Mouse (Mus musculus) kidney, adult 8-10 months (tissue): ENCODE measurements around the gene Hbb-bs.
"Not testable (repeated sequence)": the region's sequence is repeated elsewhere in the genome, so short reads cannot be mapped to it uniquely, and the experiment has no call there.

ENCODE experiments used
- DNase-seq, 2 experiments: peaks; one replicate each; pipeline ENCODE4 v3.0.0; 2022

The Hbb-bs gene

DNA sequence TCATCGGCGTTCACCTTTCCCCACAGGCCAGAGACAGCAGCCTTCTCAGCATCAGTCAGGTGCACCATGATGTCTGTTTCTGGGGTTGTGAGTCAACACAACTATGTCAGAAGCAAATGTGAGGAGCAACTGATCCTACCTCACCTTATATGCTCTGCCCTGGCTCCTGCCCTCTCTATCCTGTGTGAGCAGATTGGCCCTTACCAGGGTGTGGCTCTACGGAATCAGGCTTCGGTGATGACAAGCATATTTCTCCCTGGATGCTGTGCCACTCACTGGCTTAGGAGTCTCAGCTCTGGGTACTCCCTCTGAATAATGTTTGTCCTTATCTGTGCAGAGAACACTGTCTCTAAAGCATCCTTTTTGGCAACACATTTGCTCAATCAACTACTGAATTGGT lies at the start of gene Hbb-bs:
Gene Hbb-bs (minus strand): TSS at position 289 of the 400 bp plus-strand sequence.
- DNase-seq = no peak

- no peak for DNase-seq
These were observed 49.2 kb upstream of the Hbb-bs start for GRCm38 (mm10) chr7:103877093-103877492.

- no peak for DNase-seq
These were observed 46.6 kb upstream of the Hbb-bs start for GRCm38 (mm10) chr7:103874451-103874850.

- DNase-seq = no peak
These were observed 45.2 kb upstream of the Hbb-bs start for GRCm38 (mm10) chr7:103873064-103873463.

GRCm38 (mm10) chr7:103870667-103871066 lies 42.8 kb upstream of the Hbb-bs start:
- DNase-seq = no peak

DNA sequence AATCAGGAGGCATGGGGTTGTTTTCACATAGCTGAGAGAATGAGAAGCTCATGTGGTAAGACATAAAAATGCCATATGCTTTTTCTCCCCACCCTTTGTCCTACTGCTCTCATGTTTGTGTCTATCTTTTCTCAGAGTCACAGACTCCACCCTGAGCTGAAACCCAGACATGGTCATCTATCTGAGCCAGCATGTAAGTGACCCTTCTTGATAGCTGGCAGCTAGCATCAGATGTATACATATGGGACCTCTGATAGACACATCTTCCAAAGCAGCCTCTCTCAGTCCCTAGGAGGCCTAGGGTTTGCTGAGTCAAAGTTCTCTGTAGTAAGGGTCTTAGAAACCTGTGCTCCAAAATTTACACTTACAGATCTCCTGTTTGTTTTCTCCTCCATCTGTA lies 37.8 kb upstream of the Hbb-bs start:
- no peak for DNase-seq

GRCm38 (mm10) chr7:103861531-103861930 lies 33.6 kb upstream of the Hbb-bs start:
- DNase-seq = no peak

DNA sequence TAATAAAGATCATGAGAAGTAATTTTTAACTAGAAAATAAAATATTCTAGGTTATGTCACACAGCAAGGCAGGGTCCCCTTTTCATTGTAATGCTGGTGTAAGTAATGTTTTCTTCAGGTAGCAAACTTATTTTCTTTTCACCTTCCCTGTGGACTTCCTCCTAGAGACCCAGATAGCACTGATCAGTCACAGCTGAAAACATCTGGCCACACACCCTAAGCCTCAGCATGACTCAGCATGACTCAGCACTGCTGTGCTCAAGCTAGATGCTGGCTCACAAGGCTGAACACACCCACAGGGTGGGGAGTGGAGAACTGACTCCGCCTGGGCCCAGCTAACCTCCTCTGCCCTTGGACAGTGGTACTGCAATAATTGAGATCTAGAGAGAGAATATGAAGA lies 33.0 kb upstream of the Hbb-bs start:
- no peak for DNase-seq

DNA sequence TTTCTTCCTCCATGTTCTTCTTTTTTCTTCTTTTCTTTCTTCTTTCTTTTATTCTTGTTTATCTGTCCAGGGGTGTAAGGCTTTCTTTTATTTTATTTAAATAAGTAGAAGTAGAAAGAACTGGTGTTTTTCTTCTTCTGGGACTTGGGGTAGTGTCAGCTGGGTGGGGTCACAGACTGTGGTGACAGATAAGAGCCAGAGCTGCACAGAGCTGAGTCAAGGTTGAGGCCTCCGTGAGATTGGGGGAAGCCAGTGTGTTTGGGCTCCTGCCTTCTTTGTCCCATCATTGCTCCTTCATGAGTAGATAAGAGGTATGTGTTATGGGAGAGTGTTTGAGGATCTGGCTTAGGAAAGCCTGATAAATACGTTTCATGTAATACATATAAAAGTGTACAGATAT lies 31.2 kb upstream of the Hbb-bs start:
- DNase-seq = no peak

DNA sequence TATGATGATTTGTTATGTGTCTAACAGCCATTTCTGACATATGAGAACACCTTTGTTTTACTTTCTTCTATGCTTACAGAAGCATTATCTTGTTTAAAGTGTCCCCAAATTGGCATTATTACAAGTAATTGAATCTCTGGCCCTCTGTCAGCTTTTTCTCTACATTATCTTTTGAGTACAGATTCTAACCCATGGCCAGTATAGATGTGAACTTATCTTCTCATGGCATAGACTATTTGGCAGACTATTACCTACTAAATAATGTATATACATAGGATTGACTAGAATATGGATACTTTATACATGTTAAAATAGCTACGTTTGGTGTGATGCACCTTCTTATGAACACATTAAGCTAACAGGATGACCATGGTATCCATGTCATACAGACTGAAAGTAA lies 26.8 kb upstream of the Hbb-bs start:
- DNase-seq = no peak

- DNase-seq = no peak
These were observed 25.2 kb upstream of the Hbb-bs start, which contains the start of gene Hbb-y for GRCm38 (mm10) chr7:103853090-103853489. Hbb-y (minus strand) TSS chr7:103853216.

GRCm38 (mm10) chr7:103844525-103845325 lies 16.8 kb upstream of the Hbb-bs start:
- DNase-seq = no peak

DNA sequence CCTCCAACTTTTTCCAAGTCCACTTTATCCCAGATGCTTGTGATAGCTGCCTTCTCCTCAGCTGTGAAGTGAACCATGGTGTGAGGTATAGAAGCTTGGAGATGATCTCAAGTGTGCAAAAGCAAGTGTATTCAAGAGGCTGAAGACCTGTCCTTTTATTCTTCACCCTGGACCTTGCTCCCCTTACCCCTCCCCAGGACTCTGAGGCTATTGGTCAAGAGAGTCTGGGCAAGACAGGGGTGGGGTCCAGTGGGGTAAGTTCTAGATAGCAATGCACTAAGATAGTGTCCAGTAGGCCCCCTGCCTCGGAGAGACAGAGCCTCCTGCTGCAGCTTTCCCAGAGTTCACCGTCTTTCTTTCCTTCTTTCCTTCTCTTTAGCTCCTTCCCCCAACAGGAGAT lies 15.1 kb upstream of the Hbb-bs start, which contains the start of gene Hbb-bh1:
Gene Hbb-bh1 (minus strand): TSS at position 131 of the 400 bp plus-strand sequence.
- no peak for DNase-seq

GRCm38 (mm10) chr7:103840268-103840667 lies 12.4 kb upstream of the Hbb-bs start, which contains the start of gene Hbb-bh2:
Hbb-bh2 (minus strand) TSS chr7:103840520.
- no peak for DNase-seq

DNA sequence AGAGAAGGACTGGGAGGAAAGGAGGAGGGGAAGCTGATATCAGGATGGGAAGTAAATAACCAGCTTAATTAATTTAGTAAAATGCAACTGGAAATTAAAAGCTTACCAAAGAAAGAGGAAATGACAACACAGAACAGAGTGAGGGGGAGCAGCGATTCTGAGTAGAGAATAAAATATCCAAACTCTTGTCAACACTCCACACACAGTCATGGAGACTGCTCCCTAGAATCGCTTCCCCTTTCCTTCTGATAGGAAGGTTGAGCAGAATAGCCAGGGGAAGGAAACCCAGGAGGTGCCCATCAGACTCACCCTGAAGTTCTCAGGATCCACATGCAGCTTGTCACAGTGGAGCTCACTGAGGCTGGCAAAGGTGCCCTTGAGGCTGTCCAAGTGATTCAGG lies 757 bp downstream of the Hbb-bs start:
- DNase-seq = not testable (repeated sequence)

GRCm38 (mm10) chr7:103826255-103826887 lies 1.5 kb downstream of the Hbb-bs start:
- DNase-seq = no peak

- DNase-seq = no peak
These were observed 2.2 kb downstream of the Hbb-bs start for GRCm38 (mm10) chr7:103825536-103826254.

GRCm38 (mm10) chr7:103824597-103824996 lies 3.3 kb downstream of the Hbb-bs start:
- no peak for DNase-seq

- not testable (repeated sequence) for DNase-seq
These were observed 12.8 kb downstream of the Hbb-bs start for GRCm38 (mm10) chr7:103815085-103815484.

DNA sequence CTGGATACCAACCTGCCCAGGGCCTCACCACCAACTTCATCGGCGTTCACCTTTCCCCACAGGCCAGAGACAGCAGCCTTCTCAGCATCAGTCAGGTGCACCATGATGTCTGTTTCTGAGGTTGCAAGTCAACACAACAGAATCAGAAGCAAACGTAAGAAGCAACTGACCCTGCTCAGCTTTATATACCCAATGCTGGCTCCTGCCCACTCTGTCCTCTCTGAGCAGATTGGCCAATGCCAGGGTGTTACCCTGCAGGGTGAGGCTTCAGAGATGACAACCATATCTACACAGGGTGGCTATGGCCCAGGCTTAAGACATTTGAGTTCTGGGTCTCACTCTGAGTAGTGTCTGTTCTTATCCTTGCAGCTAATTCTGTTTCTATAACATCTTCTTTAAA lies 14.1 kb downstream of the Hbb-bs start, which contains the start of gene Hbb-bt:
Gene Hbb-bt (minus strand): TSS at position 231 of the 400 bp plus-strand sequence.
- DNase-seq = no peak

- DNase-seq = not testable (repeated sequence)
These were observed 14.7 kb downstream of the Hbb-bs start for GRCm38 (mm10) chr7:103813152-103813551.

- no peak for DNase-seq
These were observed 15.7 kb downstream of the Hbb-bs start for GRCm38 (mm10) chr7:103812174-103812573.

DNA sequence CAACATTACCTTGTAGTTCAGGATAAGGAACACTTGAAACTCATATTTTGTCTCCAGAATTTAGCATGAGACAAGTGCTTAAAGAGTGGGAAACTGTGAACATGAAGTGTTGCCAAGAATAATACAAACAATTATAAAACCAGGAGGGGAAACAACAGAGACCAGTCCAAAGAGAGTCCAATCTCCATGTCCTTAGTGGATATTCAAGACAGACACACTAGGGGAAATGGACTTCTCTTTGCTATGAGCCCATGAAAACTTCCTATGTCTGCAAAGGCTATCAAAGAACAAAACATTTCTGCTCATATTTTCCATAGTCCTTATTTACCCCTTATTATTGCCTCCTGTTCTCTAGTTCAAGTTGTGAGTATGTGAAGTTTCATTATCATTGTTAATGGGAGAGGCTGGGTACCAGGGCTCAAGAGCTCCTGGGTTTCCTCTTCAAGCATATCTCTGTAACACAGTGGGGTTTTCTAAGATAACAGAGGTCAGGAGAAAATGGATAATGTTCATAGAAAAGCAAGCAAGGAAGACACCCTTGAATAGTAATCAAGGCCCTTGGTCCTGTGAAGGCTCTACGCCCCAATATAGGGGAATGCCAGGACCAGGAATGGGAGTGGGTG lies 16.6 kb downstream of the Hbb-bs start:
- DNase-seq = no peak
